8 mouse cellular contexts compared by ENCODE assay signal in the genomic region with DNA sequence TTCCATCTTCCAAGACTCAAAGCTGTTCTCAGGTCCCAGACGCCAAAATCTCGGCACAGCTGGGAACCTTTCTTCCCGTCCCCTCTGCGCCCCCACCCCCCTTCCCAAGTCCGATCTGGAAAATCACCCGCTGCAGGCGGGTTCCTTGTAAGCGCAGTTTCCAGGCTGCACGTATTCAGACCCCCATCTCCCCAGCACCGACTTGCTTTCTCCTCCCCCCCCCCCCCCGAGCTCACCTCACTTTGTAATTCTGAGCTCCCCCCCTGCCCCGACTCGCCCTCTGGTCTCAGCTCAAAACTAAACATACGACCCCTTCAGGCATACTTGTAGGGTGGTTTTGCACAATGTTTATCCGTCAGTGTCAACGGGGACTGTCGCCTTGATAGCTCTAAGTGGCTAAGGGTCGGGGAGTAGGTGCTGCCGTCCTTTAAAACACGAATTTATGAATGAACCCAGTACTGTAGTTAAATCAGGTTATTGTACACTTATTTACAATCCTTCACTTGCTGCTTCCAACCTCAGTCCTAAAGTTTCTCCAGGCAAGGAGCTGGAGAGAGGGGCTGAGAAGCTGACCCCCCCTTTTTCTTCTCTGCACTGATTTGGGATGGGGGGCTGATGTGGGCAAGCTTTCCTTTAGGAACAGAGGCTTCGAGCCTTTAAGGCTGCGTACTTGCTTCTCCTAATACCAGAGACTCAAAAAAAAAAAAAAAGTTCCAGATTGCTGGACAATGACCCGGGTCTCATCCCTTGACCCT. TPM values are rescaled to one million over a fixed set of nuclear protein-coding genes. Genes with fewer than 3 reads are reported as not detected.
DNase-seq lines count a peak whose midpoint lies in the region; ATAC-seq and TF ChIP-seq lines count a peak whose summit lies in the region.

No protein-coding gene starts in this region.

- dilution Hi-C loops in CH12.LX (cut with MboI; ENCODE audit: extremely low pct_ligation_motif_present, extremely low pct_unique_long_range_greater_than_20kb, low sequenced_read_pairs), result no loop called here

- peaks cover 63% of the 10 kb centered on the region for H3K4me1 ChIP-seq in heart, embryonic 10.5 days
- peaks cover 3 to 20% of the 10 kb centered on the region in 2 experiments; a peak in 3 of 4 replicates for H3K4me1 ChIP-seq in CH12.LX (ENCODE audit: control insufficient read depth in 1 of 2, insufficient read depth in 2 of 2)
- peaks cover 50% of the 10 kb centered on the region for H3K4me1 ChIP-seq in embryonic facial prominence, embryonic 15.5 days
- H3K4me1 ChIP-seq in limb, embryonic 15.5 days, result peaks cover 39% of the 10 kb centered on the region
- peaks cover 3% of the 10 kb centered on the region for H3K4me1 ChIP-seq in small intestine, adult 2 months (ENCODE audit: control insufficient read depth, insufficient read depth, insufficient read length, low read length)

- DNase-seq in heart, embryonic 10.5 days (ENCODE audit: low spot score), result no peak
- no peak for DNase-seq in heart, adult 11 months
- DNase-seq in CH12.LX (ENCODE audit: extremely low read depth), result no peak
- no peak for DNase-seq in spleen, adult 18-20 months
- DNase-seq in adipocyte (ENCODE audit: low spot score), result no peak

- H3K4me2 ChIP-seq in CH12.LX (ENCODE audit: insufficient read depth, low read depth, poor library complexity, severe bottlenecking), result peak overlapping the region; percentile 93
- peak overlapping the region; percentile 91 for H3K4me2 ChIP-seq in embryonic facial prominence, embryonic 15.5 days (replicated peaks)
- H3K4me2 ChIP-seq in limb, embryonic 15.5 days, result peak overlapping the region; percentile 96

- WGBS in heart, embryonic 10.5 days, result under 1% methylated on average over 21 of the region's 23 CpGs
- WGBS in embryonic facial prominence, embryonic 15.5 days, result under 1% methylated on average over 23 of the region's 23 CpGs
- under 1% methylated on average over 22 of the region's 23 CpGs for WGBS in limb, embryonic 15.5 days
- WGBS in small intestine, adult 2 months, result under 1% methylated on average over 23 of the region's 23 CpGs

- peaks cover 8% of the 10 kb centered on the region; the same call in 1 of the 2 replicates for H3K36me3 ChIP-seq in heart, embryonic 10.5 days
- H3K36me3 ChIP-seq in CH12.LX (replicated peaks in 1 of 2; ENCODE audit: control insufficient read depth in 1 of 2, insufficient read depth in 1 of 2, low read length in 1 of 2), result no peaks in the 10 kb centered on the region
- no peaks in the 10 kb centered on the region for H3K36me3 ChIP-seq in embryonic facial prominence, embryonic 15.5 days
- H3K36me3 ChIP-seq in limb, embryonic 15.5 days, result peaks cover 5% of the 10 kb centered on the region; the same call in 1 of the 2 replicates
- H3K36me3 ChIP-seq in small intestine, adult 2 months (ENCODE audit: control insufficient read depth, insufficient read depth, low read length), result peaks cover 29% of the 10 kb centered on the region

- no peak for TF ChIP-seq EP300 in CH12.LX (IDR thresholded peaks at IDR 0.05; ENCODE audit: low read length)

- no peak for TF ChIP-seq CTCF in CH12.LX (conservative IDR thresholded peaks at IDR 0.05 in 1 of 2, IDR thresholded peaks at IDR 0.05 in 1 of 2; ENCODE audit: low read depth in 2 of 2, low read length in 2 of 2)
- TF ChIP-seq CTCF in small intestine, adult 2 months (IDR thresholded peaks at IDR 0.05; ENCODE audit: extremely low read depth, insufficient read length, insufficient replicate concordance, low read depth, low read length), result no peak

- H3K79me2 ChIP-seq in CH12.LX (replicated peaks; ENCODE audit: control insufficient read depth, extremely low read depth, insufficient read depth, poor library complexity, severe bottlenecking), result no peaks in the 10 kb centered on the region

- H3K4me3 ChIP-seq in heart, embryonic 10.5 days, result peak overlapping the region; percentile 80
- H3K4me3 ChIP-seq in CH12.LX (replicated peaks in 1 of 3; ENCODE audit: low read depth in 2 of 3, low read length in 2 of 3, poor library complexity in 1 of 3), result peak overlapping the region in 2 of 3 experiments; percentile 52 to 58
- H3K4me3 ChIP-seq in embryonic facial prominence, embryonic 15.5 days (replicated peaks), result peak overlapping the region; percentile 65
- peak overlapping the region; percentile 64 for H3K4me3 ChIP-seq in limb, embryonic 15.5 days
- H3K4me3 ChIP-seq in small intestine, adult 2 months (ENCODE audit: low read depth, low read length), result peak overlapping the region; percentile 91

- no peaks in the 10 kb centered on the region for H3K9me3 ChIP-seq in heart, embryonic 10.5 days
- H3K9me3 ChIP-seq in CH12.LX (replicated peaks; ENCODE audit: low read length), result no peaks in the 10 kb centered on the region
- H3K9me3 ChIP-seq in embryonic facial prominence, embryonic 15.5 days (replicated peaks), result no peaks in the 10 kb centered on the region
- H3K9me3 ChIP-seq in limb, embryonic 15.5 days, result no peaks in the 10 kb centered on the region

- H3K9ac ChIP-seq in CH12.LX (ENCODE audit: insufficient read depth, low read depth), result no peak overlapping the region
- 0 out of 2 replicates have a peak overlapping the region, but pooled peaks have one; percentile 10 for H3K9ac ChIP-seq in embryonic facial prominence, embryonic 15.5 days
- H3K9ac ChIP-seq in limb, embryonic 15.5 days, result peak overlapping the region; percentile 18; the same call in 1 of the 2 replicates

- no peak for TF ChIP-seq POLR2A in CH12.LX (IDR thresholded peaks at IDR 0.05; ENCODE audit: low read depth, low read length)
- no peak for TF ChIP-seq POLR2A in small intestine, adult 2 months (IDR thresholded peaks at IDR 0.05; ENCODE audit: low read depth, low read length)

- TF ChIP-seq RAD21 in CH12.LX (IDR thresholded peaks at IDR 0.05; ENCODE audit: low read depth, low read length), result no peak

- peak overlapping the region; percentile 96 for H3K27ac ChIP-seq in heart, embryonic 10.5 days
- no peak overlapping the region for H3K27ac ChIP-seq in CH12.LX (ENCODE audit: insufficient read depth, low read depth)
- peak overlapping the region; percentile 90 for H3K27ac ChIP-seq in embryonic facial prominence, embryonic 15.5 days (replicated peaks)
- peak overlapping the region; percentile 94 for H3K27ac ChIP-seq in limb, embryonic 15.5 days
- peak overlapping the region; percentile 93 for H3K27ac ChIP-seq in small intestine, adult 2 months (ENCODE audit: insufficient read depth, low read depth, low read length)

- ATAC-seq in embryonic facial prominence, embryonic 15.5 days (ENCODE audit: insufficient number of reproducible peaks, low FRiP score, low TSS enrichment, low read depth), result no peak
- no peak for ATAC-seq in limb, embryonic 15.5 days (ENCODE audit: insufficient number of reproducible peaks, low FRiP score, low TSS enrichment, low read depth)

- in situ Hi-C loops in CH12.LX (cut with MboI; ENCODE audit: low pct_ligation_motif_present, low pct_unique_long_range_greater_than_20kb, low sequenced_read_pairs), result no loop called here

- H3K27me3 ChIP-seq in heart, embryonic 10.5 days (ENCODE audit: insufficient read depth, poor library complexity, severe bottlenecking), result peaks cover 28% of the 10 kb centered on the region
- H3K27me3 ChIP-seq in CH12.LX (replicated peaks), result peaks cover 72% of the 10 kb centered on the region
- H3K27me3 ChIP-seq in embryonic facial prominence, embryonic 15.5 days, result peaks cover 25% of the 10 kb centered on the region
- H3K27me3 ChIP-seq in limb, embryonic 15.5 days, result peaks cover 23% of the 10 kb centered on the region
- H3K27me3 ChIP-seq in small intestine, adult 2 months (ENCODE audit: control insufficient read depth, insufficient read depth, low read length), result no peaks in the 10 kb centered on the region

TF ChIP-seq in CH12.LX, 34 proteins besides CTCF, POLR2A, EP300 and RAD21:
- TF ChIP-seq ZNF384 (IDR thresholded peaks at IDR 0.05; ENCODE audit: low read depth, low read length), result peak; percentile 20; the same call in 1 of the 2 replicates
- TF ChIP-seq SIN3A (IDR thresholded peaks at IDR 0.05; ENCODE audit: low read length), result no peak

RNA-seq across cellular contexts. Expression of a gene that starts 0.9 kb away (rescaled TPM):
- 6.1 and 7.5 TPM in 2 replicates for polyA plus RNA-seq in heart, embryonic 10.5 days (2016; fragmentation: Nextera tagmentation; extraction: Ambion mirVana)
- 0.17 and 0.21 TPM in 2 replicates for total RNA-seq in CH12.LX (2012; rRNA removed)
- total RNA-seq in CH12.LX (2014; rRNA removed), result 0.20 and 0.76 TPM in 2 replicates
- polyA plus RNA-seq in CH12.LX (2012; ENCODE audit: insufficient read length, low read depth), result 0.11 and 0.26 TPM in 2 replicates
- polyA plus RNA-seq in embryonic facial prominence, embryonic 15.5 days (2015; fragmentation: Nextera tagmentation; extraction: Ambion mirVana), result 22.7 and 23.9 TPM in 2 replicates
- polyA plus RNA-seq in limb, embryonic 15.5 days (2015; fragmentation: Nextera tagmentation; extraction: Ambion mirVana), result 38.8 and 48.3 TPM in 2 replicates
- polyA plus RNA-seq in small intestine, adult 2 months (2012; rRNA removed), result 103 and 283 TPM in 2 replicates
